Mouse (Mus musculus) limb, embryonic 14.5 days (tissue): ENCODE measurements around the gene Gadd45gip1. TPM values are rescaled to one million over a fixed set of nuclear protein-coding genes. Genes with fewer than 3 reads are reported as not detected.
"Not testable (repeated sequence)": the region's sequence is repeated elsewhere in the genome, so short reads cannot be mapped to it uniquely, and the experiment has no call there.

Experiments used
- ATAC-seq: fragments of 200-750 bp; cut with Nextera tagmentation; 2 replicates; pipeline ENCODE4 v1.8.0; 2017; ENCODE audit warnings: low read depth, moderate number of reproducible peaks, moderate TSS enrichment; ENCODE audit not compliant: low FRiP score
- DNase-seq: peaks from one replicate; pipeline ENCODE4 v3.0.0-alpha.2; 2015; ENCODE audit warnings: low spot score
- H3K27ac ChIP-seq: fragments of 300-500 bp; sonication (generic); replicated peaks from 2 replicates; pipeline ENCODE4 v1.5.1; 2014; ENCODE audit warnings: low read depth, mild to moderate bottlenecking, low read length, moderate library complexity, mixed read lengths
- H3K27me3 ChIP-seq: fragments of 300-500 bp; sonication (generic); 2 replicates; pipeline ENCODE4 v1.6.1; 2014; ENCODE audit warnings: low read length, mixed read lengths; ENCODE audit not compliant: control insufficient read depth, insufficient read depth
- H3K36me3 ChIP-seq: fragments of 300-500 bp; sonication (generic); 2 replicates; pipeline ENCODE4 v1.6.1; 2014; ENCODE audit warnings: mild to moderate bottlenecking, low read length, moderate library complexity, mixed read lengths; ENCODE audit not compliant: control insufficient read depth, insufficient read depth
- H3K4me1 ChIP-seq: fragments of 300-500 bp; sonication (generic); 2 replicates; pipeline ENCODE4 v1.6.1; 2014; ENCODE audit warnings: antibody characterized with exemption, low read length, mixed read lengths; ENCODE audit not compliant: control insufficient read depth, insufficient read depth
- H3K4me2 ChIP-seq: fragments of 300-500 bp; sonication (generic); replicated peaks from 2 replicates; pipeline ENCODE4 v1.6.1; 2014; ENCODE audit warnings: low read depth, mild to moderate bottlenecking, low read length, moderate library complexity; ENCODE audit not compliant: severe bottlenecking
- H3K4me3 ChIP-seq: fragments of 300-500 bp; sonication (generic); replicated peaks from 2 replicates; pipeline ENCODE4 v1.5.1; 2014; ENCODE audit warnings: low read length
- H3K9ac ChIP-seq: fragments of 300-500 bp; sonication (generic); 2 replicates; pipeline ENCODE4 v1.6.1; 2014; ENCODE audit warnings: mild to moderate bottlenecking, low read depth, low read length, moderate library complexity; ENCODE audit not compliant: severe bottlenecking
- H3K9me3 ChIP-seq: fragments of 300-500 bp; sonication (generic); 2 replicates; pipeline ENCODE4 v1.6.1; 2016; ENCODE audit warnings: low read length; ENCODE audit not compliant: control insufficient read depth
- POLR2A ChIP-seq: fragments of 200-500 bp; IDR thresholded peaks from 2 replicates; pipeline ENCODE4 v1.8.0; 2012; ENCODE audit warnings: inconsistent platforms, mild to moderate bottlenecking, moderate library complexity, borderline replicate concordance; ENCODE audit not compliant: insufficient read depth, insufficient read length; ENCODE audit errors: extremely low read depth
- WGBS: fragments of 180-500 bp; shearing (Covaris S2); extraction: QIAGEN DNeasy Blood & Tissue Kit; methylation state at CpG from one replicate; pipeline ENCODE4 v1.1.7; 2014; 5-methylcytosine and 5-hydroxymethylcytosine counted together
- polyA plus RNA-seq, 2 experiments: library from polyadenylated mRNA; depleted of rRNA in 1 of 2; stranded (reverse) in 1 of 2; unstranded in 1 of 2; fragments of >200 nt; fragmentation: Nextera tagmentation in 1 of 2; extraction: Ambion mirVana in 1 of 2; gene quantifications; 2 replicates each; pipeline versions ENCODE4 v1.2.1 to v1.2.3; 2012 to 2014

Gene Gadd45gip1
- polyA plus RNA-seq, 2 experiments, result 44.9 to 45.6 TPM

GRCm38 (mm10) chr8:84815547-84815946, 15.8 kb upstream of the Gadd45gip1 start:
- no peak overlapping the region for H3K9ac ChIP-seq
- ATAC-seq (peak; percentile 72), DNase-seq (peak; percentile 79)
- no peak for TF ChIP-seq POLR2A
- H3K4me1 ChIP-seq, result peaks cover 9% of the 10 kb centered on the region; the same call in 1 of the 2 replicates
- no peak overlapping the region for H3K4me2 ChIP-seq
- H3K27ac ChIP-seq, result no peak overlapping the region
- 10% methylated on average over 9 of the region's 9 CpGs for WGBS
- no peak overlapping the region for H3K4me3 ChIP-seq
- no peaks in the 10 kb centered on the region for H3K9me3 ChIP-seq
- no peaks in the 10 kb centered on the region for H3K36me3 ChIP-seq
- no peaks in the 10 kb centered on the region for H3K27me3 ChIP-seq

- Histone ChIP-seq H3K4me2 (no peak overlapping the region), H3K27ac (no peak overlapping the region), H3K4me1 (0 out of 2 replicates have a peak, but pooled peaks cover 7% of the 10 kb centered on the region), H3K27me3 (no peaks in the 10 kb centered on the region), H3K4me3 (no peak overlapping the region), H3K9ac (no peak overlapping the region), H3K36me3 (no peaks in the 10 kb centered on the region), H3K9me3 (no peaks in the 10 kb centered on the region)
- TF ChIP-seq POLR2A, result no peak
- WGBS, result 80% methylated on average over 17 of the region's 17 CpGs
- ATAC-seq, result no peak
- DNase-seq, result no peak
Observed at GRCm38 (mm10) chr8:84816117-84816516, 15.2 kb upstream of the Gadd45gip1 start.

DNA sequence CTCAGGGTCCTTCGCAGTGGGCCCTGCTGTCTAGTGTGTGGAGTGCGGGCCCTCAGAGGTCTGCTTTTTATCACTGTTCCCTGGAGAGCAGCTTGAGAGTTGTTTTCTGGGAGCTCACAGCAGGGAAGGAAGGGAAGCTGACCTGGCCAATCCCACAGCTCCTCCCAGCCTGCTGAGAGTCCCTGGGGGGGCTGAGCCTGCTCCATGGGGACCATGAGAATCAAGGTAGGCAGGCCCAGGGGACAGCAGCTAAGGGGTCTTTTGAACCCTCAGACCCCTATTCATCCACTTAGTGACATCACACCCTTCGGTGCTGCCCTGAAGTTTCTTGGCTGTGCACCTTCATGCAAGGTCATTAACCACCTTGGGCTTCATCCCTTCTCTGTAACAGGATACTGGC, 8.6 kb upstream of the Gadd45gip1 start, which contains the start of gene Dand5:
Gene Dand5 (minus strand): TSS at position 101 of the 400 bp plus-strand sequence.
- Histone ChIP-seq H3K9me3 (no peaks in the 10 kb centered on the region), H3K4me1 (0 out of 2 replicates have a peak, but pooled peaks cover 4% of the 10 kb centered on the region), H3K9ac (no peak within 1 kb of the TSS), H3K4me3 (peak within 1 kb of the TSS; percentile 17; the same call in 1 of the 2 replicates), H3K4me2 (peak within 1 kb of the TSS; percentile 51), H3K27ac (no peak within 1 kb of the TSS), H3K27me3 (no peaks in the 10 kb centered on the region), H3K36me3 (no peaks in the 10 kb centered on the region)
- DNase-seq, result no peak
- TF ChIP-seq POLR2A, result no peak
- ATAC-seq, result no peak
- 30% methylated on average over 3 of the region's 3 CpGs for WGBS

- Histone ChIP-seq H3K27me3 (no peaks in the 10 kb centered on the region), H3K9me3 (no peaks in the 10 kb centered on the region), H3K36me3 (no peaks in the 10 kb centered on the region), H3K4me1 (0 out of 2 replicates have a peak, but pooled peaks cover 4% of the 10 kb centered on the region), H3K27ac (no peak overlapping the region), H3K4me3 (peak overlapping the region; percentile 17; the same call in 1 of the 2 replicates), H3K9ac (no peak overlapping the region), H3K4me2 (peak overlapping the region; percentile 51)
- DNase-seq (peak; percentile 82), ATAC-seq (peak; percentile 78)
- no peak for TF ChIP-seq POLR2A
- WGBS, result 2% methylated on average over 18 of the region's 18 CpGs
Observed at GRCm38 (mm10) chr8:84823653-84824052, 7.7 kb upstream of the Gadd45gip1 start.

DNA sequence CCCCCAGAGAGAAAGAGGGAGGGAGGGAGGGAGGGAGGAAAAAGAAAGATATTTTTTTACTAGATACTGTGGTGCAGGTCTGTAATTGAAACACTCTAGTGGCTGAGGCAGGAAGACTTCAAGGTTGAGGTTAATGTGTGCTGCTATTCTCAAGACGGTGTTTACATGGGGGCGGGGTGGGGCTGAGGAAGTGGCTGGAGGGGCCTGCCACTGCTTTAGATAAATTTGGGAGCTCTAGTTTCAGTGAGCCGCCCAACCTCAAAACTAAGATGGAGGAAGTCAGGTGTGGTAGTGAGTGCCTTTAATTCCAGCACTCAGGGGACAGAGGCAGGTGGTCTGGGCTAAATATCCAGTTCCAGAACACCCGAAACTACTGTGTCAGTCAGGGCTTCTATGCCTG, 5.7 kb upstream of the Gadd45gip1 start:
- Histone ChIP-seq H3K9ac (no peak overlapping the region), H3K27me3 (no peaks in the 10 kb centered on the region), H3K36me3 (no peaks in the 10 kb centered on the region), H3K4me3 (no peak overlapping the region), H3K9me3 (no peaks in the 10 kb centered on the region), H3K4me2 (no peak overlapping the region), H3K4me1 (0 out of 2 replicates have a peak, but pooled peaks cover 4% of the 10 kb centered on the region), H3K27ac (no peak overlapping the region)
- 60% methylated on average over 4 of the region's 4 CpGs for WGBS
- ATAC-seq (no peak), DNase-seq (no peak)
- no peak for TF ChIP-seq POLR2A

GRCm38 (mm10) chr8:84826518-84826917, 4.8 kb upstream of the Gadd45gip1 start:
- H3K9me3 ChIP-seq, H3K9ac ChIP-seq, H3K27ac ChIP-seq, H3K4me2 ChIP-seq, H3K4me3 ChIP-seq, H3K36me3 ChIP-seq, DNase-seq, ATAC-seq, H3K27me3 ChIP-seq, H3K4me1 ChIP-seq: not testable (repeated sequence)
- WGBS, result 81% methylated on average over 2 of the region's 2 CpGs
